Mouse (Mus musculus): ENCODE results near the gene Rab3gap1.

Rab3gap1 gene

DNA sequence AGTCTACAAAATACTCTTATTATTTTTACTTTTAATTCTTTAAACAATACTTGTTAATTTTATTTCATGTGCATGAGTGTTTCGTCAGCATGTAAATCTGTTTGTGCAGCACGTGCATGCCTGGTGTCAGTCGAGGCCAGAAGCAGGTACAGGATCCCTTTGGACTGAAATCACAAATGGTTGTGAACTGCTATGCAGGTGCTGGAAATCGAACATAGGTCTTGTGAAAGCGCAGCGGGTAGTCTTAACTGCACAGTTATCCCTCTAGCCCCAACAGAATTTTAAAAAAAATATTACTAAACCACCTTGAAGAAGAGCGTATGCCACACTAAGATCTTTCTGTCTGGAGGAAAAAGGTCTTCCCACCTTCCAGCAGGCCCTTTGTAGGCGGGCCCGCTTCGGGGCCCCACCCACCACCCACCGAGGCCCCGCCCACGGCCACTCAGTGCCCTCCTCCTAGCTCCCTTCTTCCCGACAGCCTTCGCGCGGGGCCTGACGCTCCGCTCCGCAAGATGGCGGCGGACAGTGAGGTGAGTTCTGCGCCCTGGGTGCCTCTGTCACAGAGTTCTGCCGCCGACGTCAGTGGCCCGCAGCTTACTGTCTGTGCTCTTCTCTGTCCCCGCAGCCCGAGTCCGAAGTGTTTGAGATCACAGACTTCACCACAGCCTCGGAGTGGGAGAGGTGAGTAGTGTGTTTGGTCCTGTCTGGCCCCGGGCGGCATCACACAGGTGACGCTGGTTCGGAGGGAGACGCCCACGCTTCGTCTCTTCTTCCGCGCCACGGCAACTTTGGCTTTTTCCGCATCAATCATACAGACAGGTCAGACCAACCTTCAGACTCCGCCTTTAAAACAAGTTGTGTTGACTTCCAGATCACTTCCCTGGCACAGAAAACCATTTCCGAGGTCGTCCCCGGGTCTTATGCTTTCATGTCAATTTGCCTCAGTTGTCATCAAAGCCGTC is at the start of gene Rab3gap1:
Rab3gap1 (plus strand) TSS at position 474 of the 962 bp plus-strand sequence.
- DNase-seq: peak; percentile 91 to 95

DNA sequence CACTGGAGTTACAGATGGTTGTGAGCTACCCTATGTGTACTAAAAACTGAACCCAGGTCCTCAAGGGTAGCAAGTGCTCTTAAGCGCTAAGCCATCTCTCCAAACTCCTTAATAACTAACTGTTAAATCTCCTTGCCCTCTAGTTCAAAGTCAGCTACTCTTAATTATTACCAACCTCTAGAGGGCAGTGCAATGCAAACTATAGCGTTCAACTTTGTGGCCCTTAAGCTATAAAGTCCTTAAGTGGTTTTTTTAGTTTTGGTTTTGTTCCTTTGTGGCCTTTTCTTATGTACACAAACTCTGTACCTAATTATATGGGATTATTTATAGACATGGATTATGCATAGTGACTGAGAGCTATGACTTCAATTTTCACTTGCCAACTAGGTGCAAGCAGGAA is 41.2 kb upstream of the Rab3gap1 start:
- DNase-seq: peak in 1 of 2 experiments; percentile 15

DNA sequence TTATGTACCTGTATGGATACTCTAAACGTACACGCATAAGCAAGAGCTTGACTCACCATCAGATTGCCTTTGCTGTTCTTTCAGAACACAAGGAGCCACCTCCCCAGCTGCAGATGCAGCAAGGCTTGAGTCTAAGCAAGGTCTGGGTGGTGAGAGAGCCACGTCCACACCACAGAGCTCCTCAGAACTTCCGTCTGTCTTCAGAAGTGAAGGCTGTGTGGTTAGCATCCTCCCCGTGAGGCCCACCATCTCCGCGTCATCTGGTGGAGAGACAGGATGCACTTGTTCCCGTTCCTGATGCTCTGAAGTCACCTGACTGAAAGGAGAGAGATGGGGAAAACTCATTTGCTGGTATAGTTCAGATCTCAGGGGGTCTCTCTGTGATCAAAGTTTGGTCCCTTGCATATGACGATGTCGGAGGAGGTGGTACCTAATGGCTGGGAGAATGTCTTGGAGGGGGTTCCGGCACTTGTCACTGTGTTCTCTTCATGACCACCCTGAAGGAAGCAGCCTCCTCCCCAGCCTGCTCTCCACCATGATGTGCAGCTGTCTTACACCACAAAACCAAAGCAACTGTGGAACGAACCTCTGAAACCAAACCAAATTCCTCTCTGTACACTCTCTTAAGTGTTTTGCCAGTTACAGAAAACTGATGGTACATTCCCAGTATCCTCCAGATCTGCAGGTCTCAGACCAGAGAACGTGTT is 38.2 kb upstream of the Rab3gap1 start:
- DNase-seq: no peak

DNA sequence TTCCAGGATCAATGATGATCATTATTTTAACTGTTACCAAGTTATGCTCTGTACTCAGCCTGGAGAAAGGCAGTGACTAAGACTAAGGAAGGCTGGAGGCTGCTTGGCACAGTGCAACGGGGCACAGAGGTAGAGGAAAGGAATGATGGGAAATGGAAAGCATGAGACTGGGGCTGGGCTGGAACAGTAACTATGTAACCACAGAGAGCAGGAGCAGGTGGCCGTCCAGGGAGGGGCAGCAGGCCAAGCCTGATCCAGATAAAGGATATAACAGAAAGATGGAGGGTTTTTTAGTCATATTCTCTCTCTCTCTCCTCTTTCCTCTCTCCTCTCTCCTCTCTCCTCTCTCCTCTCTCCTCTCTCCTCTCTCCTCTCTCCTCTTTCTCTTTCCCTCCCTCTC is 34.9 kb upstream of the Rab3gap1 start:
- no peak for DNase-seq

DNA sequence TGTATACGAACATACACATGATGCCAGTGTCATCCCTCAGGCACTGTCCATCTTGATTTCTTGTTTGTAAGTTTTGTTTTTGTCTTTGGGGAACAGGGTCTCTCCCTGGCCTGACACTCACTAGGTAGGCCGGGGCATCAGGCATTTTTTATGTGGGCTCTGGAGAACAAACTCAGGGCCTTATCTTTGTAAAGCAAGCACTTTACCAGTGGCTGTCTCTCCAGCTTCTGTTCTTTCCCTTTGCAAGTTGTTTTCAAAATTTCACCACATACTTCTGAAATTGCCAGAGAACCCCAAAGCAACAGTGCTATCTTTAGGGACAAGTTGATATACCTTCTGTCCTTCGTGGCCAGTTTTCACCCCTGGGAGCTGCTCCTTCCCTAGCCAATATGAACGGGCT is 34.4 kb upstream of the Rab3gap1 start:
- DNase-seq: no peak

DNA sequence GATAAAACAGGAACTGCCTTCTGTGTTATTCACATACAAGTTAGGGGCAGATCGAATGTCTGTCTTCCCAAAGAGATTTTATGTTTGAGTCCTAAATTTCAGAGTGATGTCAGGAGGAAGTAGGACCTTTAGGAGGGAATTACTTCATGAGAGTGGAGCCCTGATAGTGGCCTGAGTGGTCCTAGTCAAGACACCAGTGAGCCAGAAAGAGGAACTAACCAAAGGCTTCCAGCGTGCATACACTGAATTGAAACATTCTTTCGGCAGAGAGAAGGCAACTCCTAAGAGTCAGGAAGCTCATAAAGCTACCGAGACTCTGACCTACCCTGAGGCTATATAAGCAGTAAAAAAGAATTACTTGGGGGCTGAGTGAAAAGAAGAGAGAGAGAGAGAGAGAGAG is 32.0 kb upstream of the Rab3gap1 start:
- DNase-seq: no peak

DNA sequence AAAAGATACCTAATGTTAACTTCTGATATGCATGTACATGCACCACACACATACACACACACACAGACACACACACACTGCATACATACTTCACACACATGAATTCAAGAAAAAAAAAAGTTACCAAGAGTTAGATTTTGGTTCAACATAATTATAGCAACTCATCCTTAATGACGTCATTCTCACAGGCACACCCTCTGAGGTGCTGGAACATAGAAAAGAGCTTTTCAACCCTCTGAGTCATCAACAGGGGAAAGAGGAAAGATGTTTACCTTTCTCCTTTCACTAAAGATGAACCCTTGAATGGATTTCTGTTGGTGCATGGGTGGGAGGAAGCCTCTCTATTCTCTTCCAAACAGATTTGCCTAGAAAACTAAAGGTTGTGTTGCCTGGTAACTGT is 30.0 kb upstream of the Rab3gap1 start:
- DNase-seq: no peak

DNA sequence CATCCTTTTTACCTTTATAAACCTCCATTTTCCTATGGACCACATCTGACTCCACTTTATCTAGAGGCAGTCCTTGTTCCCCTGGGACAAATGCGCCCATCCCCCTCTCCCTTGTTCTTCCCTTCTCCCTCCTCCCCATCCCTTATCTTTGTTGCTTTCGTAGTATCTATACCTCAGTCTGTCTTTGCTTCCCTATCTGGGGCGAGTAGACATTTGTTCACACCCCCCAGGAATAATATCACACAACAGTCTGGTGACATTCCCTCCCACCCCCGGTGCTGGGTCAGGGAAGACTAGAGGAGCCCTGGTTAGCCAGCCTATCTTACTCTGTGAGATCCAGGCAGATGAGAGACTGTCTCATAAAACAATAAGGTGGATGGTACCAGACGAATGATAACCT is 23.1 kb upstream of the Rab3gap1 start:
- no peak for DNase-seq

DNA sequence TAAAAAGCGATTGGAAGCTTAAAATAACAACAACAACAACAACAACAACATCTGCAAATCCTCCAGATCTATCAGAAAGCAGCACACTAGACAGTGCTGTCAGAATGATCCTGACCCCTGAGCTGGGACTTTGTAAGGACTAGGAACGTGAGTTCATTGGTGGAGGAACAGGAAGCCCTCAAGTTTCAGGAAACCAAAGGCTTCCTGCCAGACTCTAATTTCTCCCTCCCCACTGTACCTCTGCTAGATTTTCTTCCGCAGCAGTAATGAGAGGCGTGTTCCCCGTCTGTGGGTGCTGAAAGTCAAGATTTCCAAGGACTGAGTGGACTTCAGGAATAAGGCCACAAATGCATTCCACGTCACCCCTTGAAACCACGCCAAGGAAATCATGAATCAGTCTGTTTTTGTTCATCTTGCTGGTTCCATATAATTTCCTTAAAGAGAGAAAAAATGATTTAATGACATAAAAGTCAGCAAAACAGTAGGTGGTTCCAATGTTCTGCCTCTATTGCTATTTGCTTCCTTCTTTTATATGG is 18.4 kb upstream of the Rab3gap1 start:
- DNase-seq: no peak

DNA sequence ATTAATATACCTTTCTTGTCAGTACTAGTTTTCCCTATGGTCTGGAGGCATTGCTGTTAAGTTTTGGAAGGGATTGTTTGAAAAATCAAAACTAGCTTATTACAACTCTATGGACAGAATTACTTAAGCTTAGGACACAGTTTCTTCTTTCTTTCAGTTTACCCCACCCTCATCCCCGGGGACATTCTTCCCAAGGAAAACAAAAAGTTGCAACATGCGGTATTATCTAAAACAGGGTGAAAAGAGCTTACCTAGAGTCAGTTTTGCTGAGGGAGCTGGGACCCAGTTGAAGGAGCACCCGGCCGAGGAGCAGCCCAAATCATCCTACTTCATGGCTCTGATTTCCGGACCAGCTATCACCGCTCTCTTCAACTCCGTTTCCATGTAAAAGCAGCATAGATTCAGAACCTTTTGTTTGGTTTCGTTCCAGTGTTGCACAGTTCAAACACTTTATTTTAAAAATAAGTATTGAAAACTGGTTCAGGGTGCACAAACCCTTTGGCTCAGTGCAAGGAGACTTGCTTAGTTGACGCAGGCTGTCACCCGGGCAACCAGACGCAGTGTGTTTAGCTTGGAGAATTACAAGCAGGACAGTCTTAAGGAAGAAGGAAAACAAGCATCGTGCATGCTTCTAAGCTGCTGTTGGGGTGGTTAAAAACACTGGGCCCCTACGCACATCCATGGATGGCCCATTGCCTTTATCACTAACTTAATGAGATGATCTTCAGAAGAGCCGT is 13.9 kb upstream of the Rab3gap1 start, which contains the start of gene Map3k19:
Map3k19 (minus strand) TSS at position 546 of the 737 bp plus-strand sequence.
- no peak for DNase-seq

DNA sequence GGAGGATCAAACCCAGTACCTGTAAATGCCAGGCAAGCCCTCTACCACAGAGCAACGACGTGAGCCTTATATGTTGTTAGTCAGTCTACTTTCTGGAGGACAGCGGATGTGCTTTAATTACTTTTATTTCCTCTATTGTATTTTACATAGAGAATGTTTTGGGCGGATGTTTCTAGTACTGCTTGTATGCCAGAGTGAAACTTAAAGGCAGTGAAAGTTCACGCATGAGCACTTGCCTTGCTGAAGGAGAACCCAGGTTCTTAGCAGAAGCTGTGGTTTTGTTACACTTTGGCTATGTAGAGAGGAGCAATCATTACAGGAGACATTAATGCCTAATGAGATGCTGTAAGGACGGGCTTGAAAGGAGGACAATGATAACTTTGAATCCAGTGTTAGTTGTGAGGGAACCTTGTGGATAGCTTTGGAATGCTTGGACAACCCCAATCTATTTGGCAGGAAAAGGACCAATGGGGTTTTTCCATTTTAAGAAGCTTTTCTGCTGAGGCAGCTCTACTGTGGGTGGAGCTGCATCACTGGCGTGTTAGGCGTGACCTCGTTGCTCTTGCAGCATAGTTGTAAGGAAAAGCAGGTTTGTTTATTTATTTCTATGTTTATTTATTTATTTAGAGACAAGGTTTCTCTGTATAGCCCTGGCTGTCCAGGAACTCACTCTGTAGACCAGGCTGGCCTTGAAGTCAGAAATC is 9.5 kb upstream of the Rab3gap1 start:
- DNase-seq: no peak

DNA sequence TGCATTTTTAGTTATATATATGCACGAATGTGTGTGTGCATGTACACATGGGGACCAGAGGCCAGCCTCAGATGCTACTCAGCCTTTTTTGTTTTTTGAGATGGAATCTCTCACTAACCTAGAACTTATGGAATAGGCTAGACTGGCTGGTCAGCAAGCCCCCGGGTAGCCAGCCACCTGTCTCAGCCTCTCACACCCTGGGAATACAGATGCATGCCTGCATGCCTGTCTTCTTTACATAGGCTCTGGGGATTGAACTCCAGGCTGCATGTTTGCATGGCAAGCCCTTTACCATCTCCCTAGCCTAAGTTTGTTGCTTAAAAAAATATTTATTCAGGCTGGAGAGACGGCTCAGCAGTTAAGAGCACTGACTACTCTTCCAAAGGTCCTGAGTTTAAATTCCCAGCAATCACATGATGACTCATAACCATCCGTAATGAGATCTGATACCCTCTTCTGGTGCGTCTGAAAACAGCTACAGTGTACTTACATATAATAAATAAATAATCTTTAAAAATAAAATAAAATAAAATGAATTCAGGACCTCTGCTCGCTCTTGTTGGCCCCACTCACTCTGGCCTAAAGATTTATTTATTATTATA is 8.7 kb upstream of the Rab3gap1 start:
- no peak for DNase-seq

DNA sequence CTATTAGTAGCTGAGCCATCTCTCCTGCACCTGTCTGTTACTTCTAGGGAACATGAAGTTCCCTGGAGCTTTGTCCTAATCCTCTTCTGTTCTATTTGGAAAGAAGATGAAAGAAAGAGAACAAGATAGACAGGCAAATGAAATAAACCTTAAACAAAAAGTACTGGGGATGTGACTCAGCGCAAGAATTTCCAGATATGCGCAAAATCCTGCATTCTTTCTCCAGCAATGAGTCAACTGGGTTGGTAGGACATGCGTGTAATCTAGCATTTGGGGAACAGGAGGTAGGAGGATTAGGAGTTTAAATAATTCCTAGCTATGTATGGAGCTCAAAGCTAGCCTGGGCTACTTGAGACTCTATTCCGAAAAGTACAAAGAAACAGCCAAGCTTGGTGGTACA is 8.1 kb upstream of the Rab3gap1 start:
- no peak for DNase-seq

DNA sequence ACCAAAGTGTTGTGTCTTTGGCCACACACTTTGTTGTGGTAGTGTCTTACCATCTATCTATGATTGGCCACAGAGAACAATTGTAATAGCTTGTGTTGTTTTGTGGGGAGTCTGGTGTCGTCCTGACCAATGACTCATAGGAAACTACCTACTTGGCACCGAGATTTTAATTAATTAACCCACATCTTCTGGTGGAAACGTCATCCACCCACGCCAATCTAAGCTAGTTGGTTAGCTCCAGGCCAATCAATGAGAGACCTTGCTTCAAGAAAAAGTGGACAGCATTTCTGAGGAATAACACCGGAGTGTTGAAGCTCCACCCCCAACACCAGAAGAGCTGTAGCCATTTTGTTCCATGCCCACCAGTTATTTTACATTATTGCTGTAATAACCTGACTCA is 6.7 kb upstream of the Rab3gap1 start:
- DNase-seq: no peak

DNA sequence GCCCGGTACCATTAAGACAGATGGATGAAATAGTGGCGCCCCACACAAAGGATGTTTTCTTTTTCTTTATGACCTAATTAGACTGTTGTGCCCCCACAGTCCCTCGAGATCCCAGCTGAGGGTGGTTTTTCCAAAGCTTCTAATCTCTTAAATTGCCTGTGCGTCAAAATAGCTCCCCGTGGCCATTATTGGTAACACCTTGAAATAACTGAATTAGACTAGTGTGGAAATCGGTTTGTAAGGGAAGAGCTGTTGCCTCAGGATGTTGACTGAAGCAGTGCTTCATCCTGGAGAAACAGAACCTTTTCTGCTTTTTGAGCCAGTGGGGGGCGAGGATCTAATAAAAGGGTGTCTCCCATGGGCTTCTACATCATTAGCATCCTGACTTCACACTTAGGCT is 4.8 kb upstream of the Rab3gap1 start:
- DNase-seq: no peak

DNA sequence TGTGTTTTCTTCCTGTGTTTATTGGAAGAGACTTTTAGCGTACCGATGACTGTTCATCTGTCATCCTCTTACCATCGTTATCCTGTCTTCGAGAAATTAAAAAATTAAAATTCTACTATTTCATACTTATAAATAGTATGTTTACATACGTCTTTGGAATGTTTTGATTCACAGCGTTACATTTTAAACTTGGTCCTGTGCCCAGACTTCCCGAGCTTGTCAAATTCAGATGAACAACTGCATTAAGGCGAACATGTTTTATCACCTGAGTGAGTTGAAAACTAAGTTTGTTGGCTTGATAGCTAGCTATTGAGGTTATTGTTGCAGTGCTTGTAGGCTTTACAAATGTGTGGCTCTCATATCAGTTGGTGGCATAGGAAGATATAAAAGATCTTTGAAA is 703 bp downstream of the Rab3gap1 start:
- no peak for DNase-seq

DNA sequence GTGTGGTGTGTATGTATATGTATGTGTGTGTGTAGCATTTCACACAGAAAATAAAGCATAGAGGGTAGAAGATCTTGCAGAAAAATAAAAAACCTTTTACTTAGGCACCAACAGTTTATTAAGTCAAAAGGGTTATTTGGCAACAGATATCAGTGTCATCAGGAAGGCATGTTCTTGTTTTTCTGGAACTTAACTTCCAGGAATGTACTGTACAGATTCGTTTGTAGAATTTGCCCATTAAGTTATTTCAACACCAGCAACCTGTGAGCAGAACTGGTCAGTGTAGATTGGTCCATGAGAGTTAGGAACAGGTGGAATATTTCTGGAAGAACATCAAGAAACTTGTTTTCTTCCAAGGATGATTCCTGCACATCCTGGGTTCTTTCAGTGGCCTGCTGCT is 30.8 kb downstream of the Rab3gap1 start:
- DNase-seq: no peak

DNA sequence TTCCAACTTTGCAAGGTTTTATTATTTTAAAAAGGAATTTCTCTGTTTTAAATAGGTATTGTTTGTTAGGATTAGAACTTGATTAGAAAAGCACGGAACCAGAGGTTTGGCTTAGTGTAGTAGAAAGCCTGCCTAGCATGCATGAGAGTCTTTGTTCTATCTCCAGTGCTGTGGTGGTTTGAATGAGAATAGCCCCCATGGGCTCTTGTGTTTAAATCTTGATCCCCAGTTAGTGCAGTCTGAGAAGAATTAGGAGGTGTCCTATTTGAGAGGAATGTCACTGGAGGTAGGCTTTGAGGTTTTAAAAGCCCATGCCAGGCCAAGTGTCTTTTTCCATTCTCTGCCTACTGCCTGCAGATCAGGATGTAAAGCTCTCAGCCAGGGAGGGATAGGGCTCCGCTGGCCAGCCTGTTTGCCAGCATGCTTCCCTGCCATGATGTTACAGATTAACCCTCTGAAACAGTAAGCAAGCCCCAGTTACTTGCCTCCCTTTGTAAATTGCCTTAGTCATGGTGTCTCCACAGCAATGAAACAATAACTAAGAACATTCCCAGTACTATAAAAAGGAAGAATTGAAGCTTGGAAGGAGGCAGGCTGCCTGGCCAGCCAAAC is 36.3 kb downstream of the Rab3gap1 start:
- no peak for DNase-seq

DNA sequence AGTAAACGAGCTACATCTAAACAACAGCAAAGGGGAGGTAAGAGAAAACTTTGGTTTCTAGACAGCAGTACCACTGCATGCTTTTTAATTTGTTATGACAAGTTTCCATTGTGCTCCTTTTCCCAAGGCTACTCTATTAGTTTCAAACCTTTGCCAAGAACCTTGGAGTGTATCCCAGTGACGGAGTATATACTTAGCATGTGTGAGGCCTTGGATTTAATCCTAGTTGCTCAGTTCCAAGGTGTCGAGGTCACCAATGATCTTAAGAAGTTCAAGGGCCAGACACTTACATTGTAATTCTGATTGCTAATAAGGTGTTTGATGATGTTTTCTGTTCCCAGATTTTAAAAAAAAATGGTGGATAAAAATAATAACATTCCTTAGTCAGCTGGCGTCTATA is 44.5 kb downstream of the Rab3gap1 start:
- DNase-seq: no peak

DNA sequence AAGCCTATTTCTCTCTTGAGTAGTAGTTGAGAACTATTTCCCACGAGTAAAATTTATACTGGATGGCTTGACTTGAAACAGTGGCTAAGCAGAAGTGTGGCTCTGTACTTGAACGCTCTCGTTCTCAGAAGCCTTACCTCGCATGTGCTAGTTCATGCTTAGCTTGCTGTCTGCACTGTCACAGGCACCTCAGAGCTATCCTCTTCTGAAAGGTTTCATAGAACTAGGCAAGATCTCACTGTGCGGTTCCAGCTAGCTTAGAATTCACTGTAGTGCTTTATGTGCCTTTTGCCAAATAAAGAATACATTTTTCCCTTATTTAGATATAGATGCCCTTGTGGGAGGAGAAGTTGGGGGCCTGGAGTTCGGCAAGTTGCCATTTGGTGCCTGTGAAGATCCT is 46.7 kb downstream of the Rab3gap1 start:
- no peak for DNase-seq

DNA sequence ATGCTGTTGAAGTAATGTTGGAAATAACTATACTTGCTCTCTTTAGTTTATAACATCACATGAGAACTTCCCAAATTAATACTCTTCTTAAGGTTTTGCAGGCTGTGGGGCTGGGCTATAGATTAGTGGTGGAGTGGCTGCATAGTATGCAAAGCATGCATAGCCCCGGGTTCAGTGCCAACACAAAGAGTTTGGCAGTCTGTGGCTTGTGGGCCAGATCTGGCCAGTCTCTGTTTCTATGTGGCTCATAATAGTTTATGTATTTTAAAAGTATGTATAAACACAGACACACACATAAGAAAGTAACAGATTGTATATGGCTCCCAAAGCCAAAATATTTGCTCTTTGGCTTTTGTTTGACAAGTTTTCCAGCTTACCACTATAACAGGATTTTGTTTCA is 47.2 kb downstream of the Rab3gap1 start:
- DNase-seq: no peak

DNA sequence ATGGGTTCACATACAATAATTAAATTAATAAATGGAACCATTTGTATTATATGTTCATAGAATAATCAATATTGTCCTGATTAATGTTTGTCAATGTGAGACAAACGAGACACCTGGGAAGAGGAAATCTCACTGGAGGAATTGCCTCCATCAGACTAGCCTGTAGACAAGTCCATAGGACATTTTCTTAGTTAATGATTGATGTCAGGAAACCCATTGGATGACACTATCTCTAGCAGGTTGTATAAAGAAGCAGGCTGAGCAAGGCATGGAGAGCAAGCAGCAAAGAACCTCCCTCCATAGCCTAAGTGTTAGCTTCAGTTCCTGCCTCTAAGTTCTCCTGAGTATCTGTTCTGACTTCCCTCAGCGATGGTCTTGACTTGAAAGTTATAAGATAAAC is 64.8 kb downstream of the Rab3gap1 start:
- DNase-seq: no peak

Measured in cerebellum, postnatal 25 days (tissue).